Mouse (Mus musculus) stomach, embryonic 16.5 days (tissue): ENCODE measurements around the gene Sema4b. TPM values are rescaled to one million over a fixed set of nuclear protein-coding genes. Genes with fewer than 3 reads are reported as not detected.

Experiments used
- ATAC-seq: fragments of 200-750 bp; cut with Nextera tagmentation; 2 replicates; pipeline ENCODE4 v1.8.0; 2017; ENCODE audit warnings: moderate number of reproducible peaks, moderate TSS enrichment; ENCODE audit not compliant: insufficient read depth, low FRiP score
- H3K27ac ChIP-seq: fragments of 300-500 bp; sonication (generic); 2 replicates; pipeline ENCODE4 v1.5.1; 2014; ENCODE audit warnings: low read length
- H3K27me3 ChIP-seq: fragments of 300-500 bp; sonication (generic); 2 replicates; pipeline ENCODE4 v1.6.1; 2014; ENCODE audit warnings: low read length, control low read depth, mixed read lengths; ENCODE audit not compliant: control insufficient read depth, insufficient read depth
- H3K36me3 ChIP-seq: fragments of 300-500 bp; sonication (generic); 2 replicates; pipeline ENCODE4 v1.6.1; 2014; ENCODE audit warnings: low read length; ENCODE audit not compliant: control insufficient read depth, insufficient read depth
- H3K4me1 ChIP-seq: fragments of 300-500 bp; sonication (generic); 2 replicates; pipeline ENCODE4 v1.6.1; 2014; ENCODE audit warnings: low read length, control low read depth, mixed read lengths; ENCODE audit not compliant: control insufficient read depth, insufficient read depth
- H3K4me2 ChIP-seq: fragments of 300-500 bp; sonication (generic); 2 replicates; pipeline ENCODE4 v1.6.1; 2014; ENCODE audit warnings: low read depth, low read length, mixed read lengths
- H3K4me3 ChIP-seq: fragments of 300-500 bp; sonication (generic); replicated peaks from 2 replicates; pipeline ENCODE4 v1.5.1; 2014; ENCODE audit warnings: mild to moderate bottlenecking, low read length
- H3K9ac ChIP-seq: fragments of 300-500 bp; sonication (generic); 2 replicates; pipeline ENCODE4 v1.6.1; 2014; ENCODE audit warnings: low read length
- H3K9me3 ChIP-seq: fragments of 300-500 bp; sonication (generic); replicated peaks from 2 replicates; pipeline ENCODE4 v1.6.1; 2016; ENCODE audit warnings: low read length, control low read depth; ENCODE audit not compliant: control insufficient read depth
- WGBS: fragments of 180-500 bp; shearing (Covaris S2); extraction: QIAGEN DNeasy Blood & Tissue Kit; methylation state at CpG from one replicate; pipeline ENCODE4 v1.1.7; 2014; 5-methylcytosine and 5-hydroxymethylcytosine counted together
- polyA plus RNA-seq: library from polyadenylated mRNA; unstranded; fragments of >200 nt; fragmentation: Nextera tagmentation; extraction: Ambion mirVana; gene quantifications from 2 replicates; pipeline ENCODE4 v1.2.1, GENCODE M21; 2015

Gene Sema4b
- polyA plus RNA-seq, 1 experiment from 2014 or later = 19.7 TPM

DNA sequence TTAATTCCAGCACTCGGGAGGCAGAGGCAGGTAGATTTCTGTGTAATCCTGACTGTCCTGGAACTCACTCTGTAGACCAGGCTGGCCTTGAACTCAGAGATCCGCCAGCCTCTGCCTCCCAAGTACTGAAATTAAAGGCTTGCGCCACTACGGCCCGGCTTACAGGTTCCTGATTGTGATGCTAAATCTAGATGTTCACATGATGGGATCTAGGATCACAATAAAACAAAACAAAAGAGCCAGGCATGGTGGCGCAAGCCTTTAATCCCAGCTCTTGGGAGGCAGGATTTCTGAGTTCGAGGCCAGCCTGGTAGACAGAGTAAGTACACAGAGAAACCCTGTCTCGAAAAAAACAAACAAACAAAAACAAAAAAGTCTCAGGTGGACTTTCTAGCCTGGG lies 33.9 kb upstream of the Sema4b start:
- H3K27me3 ChIP-seq = no peaks in the 10 kb centered on the region
- H3K36me3 ChIP-seq = no peaks in the 10 kb centered on the region
- H3K4me2 ChIP-seq = no peak overlapping the region
- no peak for ATAC-seq
- H3K9ac ChIP-seq = no peak overlapping the region
- no peak overlapping the region for H3K4me3 ChIP-seq
- no peaks in the 10 kb centered on the region for H3K9me3 ChIP-seq
- peaks cover 14% of the 10 kb centered on the region for H3K4me1 ChIP-seq
- H3K27ac ChIP-seq = no peak overlapping the region
- 95% methylated on average over 8 of the region's 8 CpGs for WGBS

DNA sequence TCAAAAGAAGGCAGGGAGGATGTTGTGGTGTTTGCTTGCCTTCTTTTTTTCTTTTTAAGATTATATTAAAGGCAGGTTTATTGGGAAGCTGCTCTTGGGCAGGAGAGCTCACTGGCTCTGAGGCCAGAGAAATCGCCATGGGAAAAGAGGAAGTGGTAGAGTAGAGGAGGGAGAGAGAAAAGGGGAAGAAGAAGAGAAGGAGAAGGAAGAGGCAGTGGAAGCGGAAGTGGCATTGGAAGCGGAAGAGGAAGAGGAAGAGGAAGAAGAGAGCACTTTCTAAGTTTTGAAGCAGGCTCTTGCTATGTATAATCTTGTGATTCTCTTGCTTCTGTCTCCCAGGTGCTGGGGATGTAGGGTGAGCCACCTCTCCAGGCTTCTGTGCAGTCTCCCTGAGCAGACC lies 32.0 kb upstream of the Sema4b start:
- Histone ChIP-seq H3K4me2 (no peak overlapping the region), H3K27ac (no peak overlapping the region), H3K4me1 (peaks cover 12% of the 10 kb centered on the region), H3K9me3 (no peaks in the 10 kb centered on the region), H3K4me3 (no peak overlapping the region), H3K27me3 (no peaks in the 10 kb centered on the region), H3K9ac (no peak overlapping the region), H3K36me3 (no peaks in the 10 kb centered on the region)
- WGBS = 82% methylated on average over 3 of the region's 3 CpGs
- no peak for ATAC-seq

DNA sequence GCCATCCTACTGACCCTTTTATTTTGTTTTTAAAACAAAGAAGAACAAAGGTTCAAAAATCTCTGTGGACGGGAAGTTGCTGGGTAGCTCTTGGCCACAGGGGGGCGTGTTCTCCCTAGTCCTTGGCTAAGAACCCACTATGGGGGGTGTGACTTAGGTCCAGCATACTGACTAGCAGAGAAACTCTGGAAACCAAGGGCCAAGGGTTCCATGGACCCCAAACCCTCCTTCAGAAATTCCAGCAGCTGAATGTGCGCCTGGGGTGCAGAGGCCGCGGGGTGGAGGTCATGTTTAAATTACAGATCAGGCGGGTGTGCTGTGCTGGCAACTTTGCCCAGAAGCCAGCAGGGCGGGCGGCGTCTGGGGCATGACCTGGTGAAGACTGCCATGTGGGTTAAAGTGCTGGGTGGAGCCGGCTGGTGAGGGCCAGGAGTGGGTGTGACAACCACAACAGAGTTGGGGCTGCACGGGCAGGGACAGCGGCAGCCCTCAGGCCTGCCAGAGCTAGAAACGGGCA lies 29.9 kb upstream of the Sema4b start:
- Histone ChIP-seq H3K9ac (no peak overlapping the region), H3K4me1 (peaks cover 18% of the 10 kb centered on the region), H3K36me3 (no peaks in the 10 kb centered on the region), H3K27me3 (no peaks in the 10 kb centered on the region), H3K27ac (peak overlapping the region; percentile 10; the same call in 1 of the 2 replicates), H3K4me2 (no peak overlapping the region), H3K4me3 (no peak overlapping the region), H3K9me3 (no peaks in the 10 kb centered on the region)
- peak; percentile 42; the same call in 1 of the 2 replicates for ATAC-seq
- WGBS = 35% methylated on average over 13 of the region's 13 CpGs

DNA sequence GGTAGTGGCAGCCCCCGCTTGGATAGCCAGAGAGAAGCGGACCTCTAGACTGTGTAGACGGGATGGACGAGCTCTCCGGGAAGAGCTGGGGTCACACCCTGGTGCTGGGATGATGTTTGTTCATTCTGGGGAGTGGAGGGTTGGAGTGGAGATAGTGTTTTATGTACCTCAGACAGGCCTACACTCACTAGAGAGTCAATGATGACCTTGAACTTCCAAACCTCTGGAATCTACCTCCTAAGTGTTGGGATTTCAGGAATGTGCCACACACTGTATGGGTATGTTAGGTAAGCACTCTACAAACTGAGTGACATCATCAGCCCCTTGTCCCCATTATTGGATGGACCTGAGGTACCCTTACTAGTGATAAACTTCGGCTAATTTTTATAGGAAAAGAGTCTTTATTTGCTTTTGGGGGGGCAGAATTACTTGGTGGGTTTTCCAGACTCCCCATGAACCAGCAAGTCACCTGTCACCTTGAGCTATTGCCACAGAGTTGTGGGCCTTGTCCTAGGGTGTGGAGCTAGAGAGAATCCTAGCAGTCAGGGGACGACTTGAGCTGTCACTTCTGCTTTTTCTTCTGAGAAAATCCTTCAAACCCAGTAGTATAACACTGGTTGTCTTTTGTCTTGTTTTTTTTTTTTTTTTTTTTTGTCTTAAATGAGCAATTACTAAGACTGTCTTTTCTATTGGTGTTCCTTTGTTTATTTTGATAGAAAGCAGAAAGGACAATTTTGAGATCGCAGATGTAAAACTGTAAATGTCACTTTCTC lies 28.0 kb upstream of the Sema4b start:
- WGBS = 82% methylated on average over 8 of the region's 8 CpGs
- Histone ChIP-seq H3K27ac (no peak overlapping the region; the same call in 1 of the 2 replicates), H3K4me3 (no peak overlapping the region), H3K27me3 (no peaks in the 10 kb centered on the region), H3K36me3 (no peaks in the 10 kb centered on the region), H3K9me3 (no peaks in the 10 kb centered on the region), H3K4me1 (peaks cover 18% of the 10 kb centered on the region), H3K4me2 (no peak overlapping the region), H3K9ac (no peak overlapping the region)
- ATAC-seq = no peak

DNA sequence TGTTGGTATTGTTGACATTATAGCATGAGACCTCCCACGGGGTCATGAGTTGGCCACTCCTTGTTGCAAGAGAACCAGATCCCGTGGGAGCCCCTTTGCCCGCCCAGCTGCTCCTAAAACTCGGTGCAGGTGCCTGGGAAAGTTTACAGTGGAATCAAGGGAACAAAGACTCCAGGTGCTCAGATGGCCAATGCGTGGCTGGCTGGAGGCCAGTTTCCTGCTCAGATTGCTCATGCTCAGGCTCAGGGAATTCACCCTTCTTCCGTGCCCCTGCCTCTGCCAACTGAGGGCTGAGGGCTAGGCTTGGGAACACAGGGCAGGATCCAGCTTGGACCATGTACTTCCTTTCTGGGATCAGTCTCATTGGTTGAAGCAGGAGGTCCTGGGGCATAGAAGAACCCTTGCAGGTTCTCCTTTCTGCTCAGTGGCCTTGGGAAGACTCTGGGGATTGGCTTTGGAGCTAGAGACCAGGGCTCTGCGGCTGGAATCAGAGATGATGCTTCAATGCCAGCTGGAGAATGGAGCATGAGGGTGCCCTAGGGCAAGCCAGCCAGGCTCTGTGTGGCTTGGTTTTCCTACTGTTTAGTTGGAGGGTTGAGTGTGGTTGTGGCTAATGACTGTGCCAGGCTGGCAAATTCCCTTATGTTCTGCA lies 26.2 kb upstream of the Sema4b start:
- Histone ChIP-seq H3K9me3 (no peaks in the 10 kb centered on the region), H3K4me2 (peak overlapping the region; percentile 23), H3K4me3 (no peak overlapping the region), H3K27me3 (no peaks in the 10 kb centered on the region), H3K9ac (peak overlapping the region; percentile 54), H3K27ac (peak overlapping the region; percentile 97), H3K4me1 (peaks cover 21% of the 10 kb centered on the region), H3K36me3 (no peaks in the 10 kb centered on the region)
- WGBS = 32% methylated on average over 7 of the region's 7 CpGs
- peak; percentile 83 for ATAC-seq

DNA sequence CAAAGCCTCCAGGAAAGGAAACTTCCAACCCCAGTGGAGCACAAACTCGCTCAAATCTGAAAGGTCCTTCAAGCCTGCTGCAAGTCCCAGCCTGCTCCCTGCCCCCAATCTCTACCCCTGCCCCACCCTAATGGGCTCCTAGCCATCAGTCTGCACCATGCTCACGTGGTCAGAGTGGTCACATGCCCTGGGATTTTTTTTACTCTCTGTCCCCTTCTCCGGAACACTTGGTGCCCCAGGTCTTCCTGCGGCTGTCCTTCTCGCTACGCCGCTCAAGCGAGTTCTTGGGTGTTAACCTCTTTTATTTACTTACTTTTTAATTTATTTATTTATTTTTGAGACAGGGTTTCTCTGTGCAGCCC lies 25.7 kb upstream of the Sema4b start:
- Histone ChIP-seq H3K9ac (peak overlapping the region; percentile 54; the same call in 1 of the 2 replicates), H3K4me2 (peak overlapping the region; percentile 23), H3K4me1 (peaks cover 24% of the 10 kb centered on the region), H3K9me3 (no peaks in the 10 kb centered on the region), H3K4me3 (no peak overlapping the region), H3K27me3 (no peaks in the 10 kb centered on the region), H3K36me3 (no peaks in the 10 kb centered on the region), H3K27ac (peak overlapping the region; percentile 97)
- ATAC-seq = peak; percentile 68
- WGBS = 52% methylated on average over 8 of the region's 8 CpGs

DNA sequence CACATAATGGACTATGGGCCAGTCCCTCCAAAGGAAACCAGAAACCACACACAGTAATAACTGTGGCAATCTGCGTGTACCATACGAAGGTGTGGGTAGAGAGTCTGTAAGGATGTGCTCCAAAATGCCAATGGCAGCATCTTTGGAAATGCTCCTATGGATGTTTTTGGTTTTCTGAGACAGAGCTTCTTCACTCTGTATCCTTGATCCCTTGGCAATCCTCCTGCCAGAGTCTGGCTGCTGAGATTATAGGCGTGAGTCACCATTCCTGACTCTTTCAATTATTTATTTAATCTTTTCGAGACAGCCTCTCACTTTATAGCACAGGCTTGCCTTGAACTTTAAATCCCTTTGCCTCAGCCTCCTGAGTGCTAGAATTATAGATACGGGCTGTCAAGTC lies 21.2 kb upstream of the Sema4b start:
- 57% methylated on average over 5 of the region's 5 CpGs for WGBS
- no peak overlapping the region for H3K4me3 ChIP-seq
- H3K9me3 ChIP-seq = no peaks in the 10 kb centered on the region
- peaks cover 13% of the 10 kb centered on the region for H3K4me1 ChIP-seq
- no peaks in the 10 kb centered on the region for H3K27me3 ChIP-seq
- H3K27ac ChIP-seq = peak overlapping the region; percentile 53
- no peaks in the 10 kb centered on the region for H3K36me3 ChIP-seq
- H3K4me2 ChIP-seq = no peak overlapping the region
- ATAC-seq = no peak
- H3K9ac ChIP-seq = no peak overlapping the region

DNA sequence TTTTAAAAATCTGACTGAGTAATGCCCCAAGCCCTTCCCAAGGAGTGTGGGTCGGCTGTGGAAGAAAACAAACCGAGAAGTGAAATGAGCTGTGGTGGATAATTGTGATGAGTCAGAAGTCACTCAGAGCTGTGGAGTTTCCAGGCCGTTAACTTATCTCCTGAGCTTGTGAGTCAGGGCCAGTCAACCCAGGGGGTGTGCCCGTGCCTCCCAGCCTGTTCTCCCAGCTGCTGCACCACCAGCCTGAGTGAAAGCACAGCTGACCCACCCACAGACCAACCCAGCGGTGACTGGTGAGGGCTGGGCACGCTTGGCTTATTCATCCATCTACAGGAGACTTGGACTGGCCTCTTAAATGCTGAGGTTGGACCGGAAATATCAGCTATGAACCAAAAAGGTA lies 19.9 kb upstream of the Sema4b start:
- H3K9me3 ChIP-seq = no peaks in the 10 kb centered on the region
- ATAC-seq = peak; percentile 94
- H3K4me2 ChIP-seq = no peak overlapping the region
- H3K36me3 ChIP-seq = no peaks in the 10 kb centered on the region
- H3K27me3 ChIP-seq = no peaks in the 10 kb centered on the region
- no peak overlapping the region for H3K9ac ChIP-seq
- H3K4me3 ChIP-seq = no peak overlapping the region
- WGBS = 41% methylated on average over 7 of the region's 7 CpGs
- H3K27ac ChIP-seq = peak overlapping the region; percentile 53
- H3K4me1 ChIP-seq = peaks cover 15% of the 10 kb centered on the region

DNA sequence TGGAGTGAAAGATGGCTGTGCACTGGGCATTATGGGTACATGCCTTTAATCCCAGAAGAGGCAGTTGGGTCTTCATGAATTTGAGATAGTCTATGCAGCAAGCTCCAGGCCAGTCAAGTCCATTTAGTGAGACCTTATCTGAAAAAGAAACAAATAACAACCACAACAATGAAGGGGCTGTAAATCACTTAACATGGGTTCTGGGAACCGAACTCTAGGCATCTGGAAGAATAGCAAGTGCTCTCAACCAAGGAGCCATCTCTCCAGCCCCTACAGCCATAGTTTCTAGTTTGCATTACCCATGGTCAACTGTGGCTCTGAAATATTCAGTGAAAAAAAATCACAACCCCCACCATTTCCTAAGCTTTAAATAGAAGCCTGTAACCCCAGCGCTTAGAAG lies 16.8 kb upstream of the Sema4b start:
- Histone ChIP-seq H3K36me3 (no peaks in the 10 kb centered on the region), H3K27me3 (no peaks in the 10 kb centered on the region), H3K27ac (no peak overlapping the region), H3K9me3 (no peaks in the 10 kb centered on the region), H3K4me2 (no peak overlapping the region), H3K9ac (no peak overlapping the region), H3K4me3 (no peak overlapping the region), H3K4me1 (peaks cover 27% of the 10 kb centered on the region)
- WGBS = 74% methylated on average over 2 of the region's 2 CpGs
- no peak for ATAC-seq
